Mouse (Mus musculus): ENCODE results near the gene Nr2c2. TPM values are rescaled to one million over a fixed set of nuclear protein-coding genes. Genes with fewer than 3 reads are reported as not detected.

The Nr2c2 gene
- total RNA-seq, 1 experiment, result 20.8 TPM

DNA sequence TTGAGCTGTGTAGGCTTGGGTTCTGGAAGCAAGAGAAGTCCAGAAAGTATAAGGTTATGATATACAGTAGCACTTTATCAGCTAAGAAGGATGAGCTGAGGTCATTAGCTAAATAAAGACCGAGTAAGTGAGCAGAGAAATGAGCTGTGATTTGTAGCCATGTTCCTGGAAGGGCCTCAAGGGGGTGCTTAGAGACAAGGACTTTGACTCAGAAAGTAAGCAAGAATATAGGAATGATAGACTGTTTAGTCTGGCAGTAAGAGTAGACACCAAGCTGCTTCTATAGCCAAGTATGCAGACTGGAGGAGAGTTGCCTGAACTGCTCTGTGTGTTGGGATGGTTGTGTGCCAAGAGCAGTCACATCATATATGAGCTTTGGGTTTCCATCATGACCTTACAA is 62.6 kb downstream of the Nr2c2 start:
- no peak overlapping the region for H3K27ac ChIP-seq (ENCODE audit: insufficient read depth, low read depth, low read length, poor library complexity, severe bottlenecking)
- no peak overlapping the region for H3K9ac ChIP-seq (ENCODE audit: insufficient read depth, low read depth, low read length, poor library complexity, severe bottlenecking)
- H3K36me3 ChIP-seq (ENCODE audit: control insufficient read depth, insufficient read depth, low read length, poor library complexity, severe bottlenecking), result peaks cover 16% of the 10 kb centered on the region
- DNase-seq (ENCODE audit: low read depth, low spot score), result no peak
- no peak for TF ChIP-seq HCFC1 (IDR thresholded peaks at IDR 0.05; ENCODE audit: borderline replicate concordance, insufficient read depth, low read length)
- TF ChIP-seq CHD2 (IDR thresholded peaks at IDR 0.05; ENCODE audit: low read depth, low read length), result no peak
- no peak for TF ChIP-seq ZNF384 (IDR thresholded peaks at IDR 0.05; ENCODE audit: low read depth, low read length)
- no peak for TF ChIP-seq ZC3H11A (IDR thresholded peaks at IDR 0.05; ENCODE audit: borderline replicate concordance, low read depth, low read length)
- no peak for TF ChIP-seq MAFK (IDR thresholded peaks at IDR 0.05; ENCODE audit: insufficient read depth, low read depth, low read length)
- no peaks in the 10 kb centered on the region for H3K9me3 ChIP-seq (ENCODE audit: control insufficient read depth, insufficient read depth, low read depth, low read length)
- H3K4me1 ChIP-seq (ENCODE audit: control insufficient read depth in 2 of 2, insufficient read depth in 2 of 2, low read length in 2 of 2, poor library complexity in 1 of 2), result no peaks in the 10 kb centered on the region
- in situ Hi-C loops (cut with MboI; ENCODE audit: low sequenced_read_pairs in 2 of 2, unreplicated experiment in 2 of 2), result no loop called here
- no peak overlapping the region for H3K4me3 ChIP-seq (ENCODE audit: insufficient read depth in 1 of 2, low read depth in 1 of 2, low read length in 2 of 2, poor library complexity in 1 of 2, severe bottlenecking in 1 of 2)

DNA sequence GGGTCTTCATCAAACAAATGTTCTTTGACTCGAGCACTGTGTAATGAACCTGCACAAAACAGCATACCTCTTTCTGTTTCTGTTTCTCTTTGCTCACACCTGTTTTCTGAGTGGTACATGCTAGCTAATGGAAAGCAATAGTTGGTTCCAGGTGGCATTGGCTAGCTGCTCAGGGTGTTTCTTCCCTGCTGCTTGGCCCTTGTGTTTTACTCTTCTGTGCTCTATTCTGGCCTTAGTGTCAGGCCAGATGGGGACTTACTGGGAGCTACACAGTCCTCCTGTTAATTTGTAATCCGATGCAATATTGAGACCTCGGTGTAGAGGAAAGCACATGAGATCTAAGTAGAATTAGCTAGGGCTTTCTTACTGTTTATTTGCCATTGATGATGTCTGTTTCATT is 67.6 kb downstream of the Nr2c2 start:
- no peak overlapping the region for H3K4me3 ChIP-seq (ENCODE audit: insufficient read depth in 1 of 2, low read depth in 1 of 2, low read length in 2 of 2, poor library complexity in 1 of 2, severe bottlenecking in 1 of 2)
- TF ChIP-seq HCFC1 (IDR thresholded peaks at IDR 0.05; ENCODE audit: borderline replicate concordance, insufficient read depth, low read length), result no peak
- no peak for TF ChIP-seq MAFK (IDR thresholded peaks at IDR 0.05; ENCODE audit: insufficient read depth, low read depth, low read length)
- no peak for TF ChIP-seq CHD2 (IDR thresholded peaks at IDR 0.05; ENCODE audit: low read depth, low read length)
- no peak for TF ChIP-seq ZC3H11A (IDR thresholded peaks at IDR 0.05; ENCODE audit: borderline replicate concordance, low read depth, low read length)
- TF ChIP-seq ZNF384 (IDR thresholded peaks at IDR 0.05; ENCODE audit: low read depth, low read length), result no peak
- in situ Hi-C loops (cut with MboI; ENCODE audit: low sequenced_read_pairs in 2 of 2, unreplicated experiment in 2 of 2), result no loop called here
- no peaks in the 10 kb centered on the region for H3K4me1 ChIP-seq (ENCODE audit: control insufficient read depth in 2 of 2, insufficient read depth in 2 of 2, low read length in 2 of 2, poor library complexity in 1 of 2)
- no peaks in the 10 kb centered on the region for H3K9me3 ChIP-seq (ENCODE audit: control insufficient read depth, insufficient read depth, low read depth, low read length)
- no peak overlapping the region for H3K27ac ChIP-seq (ENCODE audit: insufficient read depth, low read depth, low read length, poor library complexity, severe bottlenecking)
- no peak for DNase-seq (ENCODE audit: low read depth, low spot score)
- H3K9ac ChIP-seq (ENCODE audit: insufficient read depth, low read depth, low read length, poor library complexity, severe bottlenecking), result no peak overlapping the region
- H3K36me3 ChIP-seq (ENCODE audit: control insufficient read depth, insufficient read depth, low read length, poor library complexity, severe bottlenecking), result peaks cover 32% of the 10 kb centered on the region

DNA sequence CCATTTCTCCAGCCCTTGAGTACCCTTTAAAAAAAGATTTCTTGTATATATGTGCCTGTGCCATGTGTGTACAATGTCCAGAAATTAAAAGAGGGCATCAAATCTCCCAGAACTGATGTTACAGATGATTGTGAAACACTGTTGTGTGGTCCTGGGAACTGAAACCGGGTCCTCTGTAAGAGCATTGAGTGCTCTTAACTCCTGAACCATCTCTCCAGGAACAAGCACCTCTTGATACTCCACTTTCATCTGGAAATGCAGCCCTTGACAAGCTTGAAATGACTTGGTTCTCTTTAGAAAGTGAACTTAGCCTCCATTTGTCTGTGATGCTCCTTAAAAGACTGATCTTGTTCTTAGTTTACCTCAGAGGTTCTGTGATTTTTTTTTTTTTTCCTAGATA is 71.5 kb downstream of the Nr2c2 start:
- Histone ChIP-seq H3K36me3 (ENCODE audit: control insufficient read depth, insufficient read depth, low read length, poor library complexity, severe bottlenecking) (peaks cover 33% of the 10 kb centered on the region), H3K27ac (ENCODE audit: insufficient read depth, low read depth, low read length, poor library complexity, severe bottlenecking) (no peak overlapping the region), H3K9me3 (ENCODE audit: control insufficient read depth, insufficient read depth, low read depth, low read length) (no peaks in the 10 kb centered on the region), H3K4me1 (ENCODE audit: control insufficient read depth in 2 of 2, insufficient read depth in 2 of 2, low read length in 2 of 2, poor library complexity in 1 of 2) (no peaks in the 10 kb centered on the region; a peak in 1 of 4 replicates), H3K4me3 (ENCODE audit: insufficient read depth in 1 of 2, low read depth in 1 of 2, low read length in 2 of 2, poor library complexity in 1 of 2, severe bottlenecking in 1 of 2) (no peak overlapping the region), H3K9ac (ENCODE audit: insufficient read depth, low read depth, low read length, poor library complexity, severe bottlenecking) (no peak overlapping the region)
- in situ Hi-C loops (cut with MboI; ENCODE audit: low sequenced_read_pairs in 2 of 2, unreplicated experiment in 2 of 2), result no loop called here
- no peak for TF ChIP-seq ZNF384 (IDR thresholded peaks at IDR 0.05; ENCODE audit: low read depth, low read length)
- no peak for TF ChIP-seq HCFC1 (IDR thresholded peaks at IDR 0.05; ENCODE audit: borderline replicate concordance, insufficient read depth, low read length)
- no peak for TF ChIP-seq ZC3H11A (IDR thresholded peaks at IDR 0.05; ENCODE audit: borderline replicate concordance, low read depth, low read length)
- no peak for TF ChIP-seq CHD2 (IDR thresholded peaks at IDR 0.05; ENCODE audit: low read depth, low read length)
- TF ChIP-seq MAFK (IDR thresholded peaks at IDR 0.05; ENCODE audit: insufficient read depth, low read depth, low read length), result no peak
- no peak for DNase-seq (ENCODE audit: low read depth, low spot score)

DNA sequence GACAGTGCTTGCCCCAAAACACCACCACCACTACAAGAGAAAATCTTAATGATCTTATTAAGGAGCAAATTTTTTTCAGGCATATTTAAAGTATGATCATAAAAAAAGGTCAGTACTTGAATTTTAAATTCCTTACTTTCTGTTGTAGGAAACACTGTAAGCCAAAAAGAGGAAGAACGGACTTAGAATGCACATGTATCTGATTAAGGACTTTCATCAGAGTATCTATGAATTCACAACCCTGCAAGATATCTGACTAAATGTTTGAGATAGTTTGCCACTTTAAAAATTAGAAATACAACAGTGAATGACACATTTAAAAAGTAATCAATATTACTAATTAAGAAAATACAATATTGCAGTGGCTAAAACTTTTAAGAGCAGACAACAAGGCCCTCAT is 85.3 kb downstream of the Nr2c2 start:
- no peak overlapping the region for H3K27ac ChIP-seq (ENCODE audit: insufficient read depth, low read depth, low read length, poor library complexity, severe bottlenecking)
- no peaks in the 10 kb centered on the region for H3K4me1 ChIP-seq (ENCODE audit: control insufficient read depth in 2 of 2, insufficient read depth in 2 of 2, low read length in 2 of 2, poor library complexity in 1 of 2)
- no peaks in the 10 kb centered on the region for H3K9me3 ChIP-seq (ENCODE audit: control insufficient read depth, insufficient read depth, low read depth, low read length)
- H3K36me3 ChIP-seq (ENCODE audit: control insufficient read depth, insufficient read depth, low read length, poor library complexity, severe bottlenecking), result peaks cover 35% of the 10 kb centered on the region
- TF ChIP-seq CHD2 (IDR thresholded peaks at IDR 0.05; ENCODE audit: low read depth, low read length), result no peak
- no peak for TF ChIP-seq MAFK (IDR thresholded peaks at IDR 0.05; ENCODE audit: insufficient read depth, low read depth, low read length)
- TF ChIP-seq ZNF384 (IDR thresholded peaks at IDR 0.05; ENCODE audit: low read depth, low read length), result no peak
- no peak for TF ChIP-seq ZC3H11A (IDR thresholded peaks at IDR 0.05; ENCODE audit: borderline replicate concordance, low read depth, low read length)
- no peak for TF ChIP-seq HCFC1 (IDR thresholded peaks at IDR 0.05; ENCODE audit: borderline replicate concordance, insufficient read depth, low read length)
- no peak overlapping the region for H3K4me3 ChIP-seq (ENCODE audit: insufficient read depth in 1 of 2, low read depth in 1 of 2, low read length in 2 of 2, poor library complexity in 1 of 2, severe bottlenecking in 1 of 2)
- no peak for DNase-seq (ENCODE audit: low read depth, low spot score)
- in situ Hi-C loops (cut with MboI; ENCODE audit: low sequenced_read_pairs in 2 of 2, unreplicated experiment in 2 of 2), result no loop called here
- H3K9ac ChIP-seq (ENCODE audit: insufficient read depth, low read depth, low read length, poor library complexity, severe bottlenecking), result no peak overlapping the region

All from ES-E14 (cell line).